Mouse (Mus musculus): ENCODE data around the gene Pde3b.

DNA sequence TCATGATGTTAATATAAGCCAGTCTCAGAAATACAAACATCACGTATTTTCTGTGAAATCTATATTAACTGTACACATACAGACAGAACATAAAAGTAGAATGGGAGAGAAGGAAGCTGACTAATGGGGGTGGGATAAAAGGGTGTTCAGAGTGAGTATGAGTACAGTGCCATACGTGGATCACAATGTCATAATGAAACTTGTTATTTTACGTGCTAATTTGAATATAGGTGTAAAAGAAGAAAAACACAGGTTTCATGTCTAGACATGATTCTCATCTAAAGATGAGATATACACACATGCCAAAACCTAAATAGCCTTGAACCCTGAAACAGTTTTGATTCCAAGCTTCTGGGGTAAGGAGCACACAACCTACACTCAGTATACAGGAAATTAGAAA lies 51.3 kb downstream of the Pde3b start:
- TF ChIP-seq CTCF (IDR thresholded peaks at IDR 0.05; ENCODE audit: low read depth, low read length) (no peak), POLR2AphosphoS5 (IDR thresholded peaks at IDR 0.05; ENCODE audit: insufficient replicate concordance, low read depth, low read length) (no peak)

Data from G1E (cell line).